Mouse (Mus musculus) hindbrain, postnatal 0 days (tissue): ENCODE measurements around the gene Ifrd2. TPM values are rescaled to one million over a fixed set of nuclear protein-coding genes. Genes with fewer than 3 reads are reported as not detected.
A peak's percentile ranks its signal among the peaks of the same experiment; 100 is the strongest.

Source experiments
- ATAC-seq: fragments of 200-750 bp; cut with Nextera tagmentation; 2 replicates; pipeline ENCODE4 v1.8.0; 2017; ENCODE audit warnings: mild to moderate bottlenecking, moderate TSS enrichment, moderate library complexity
- DNase-seq: peaks from one replicate; pipeline ENCODE4 v3.0.0-alpha.2; 2015; ENCODE audit warnings: low spot score
- H3K27ac ChIP-seq: fragments of 300-500 bp; sonication (generic); 2 replicates; pipeline ENCODE4 v1.5.1; 2014; ENCODE audit warnings: mild to moderate bottlenecking
- H3K27me3 ChIP-seq: fragments of 300-500 bp; sonication (generic); 2 replicates; pipeline ENCODE4 v1.6.1; 2014; ENCODE audit warnings: low read length, mixed read lengths; ENCODE audit not compliant: insufficient read depth
- H3K36me3 ChIP-seq: fragments of 300-500 bp; sonication (generic); 2 replicates; pipeline ENCODE4 v1.6.1; 2014; ENCODE audit warnings: low read length, mixed read lengths; ENCODE audit not compliant: insufficient read depth
- H3K4me1 ChIP-seq: fragments of 300-500 bp; sonication (generic); 2 replicates; pipeline ENCODE4 v1.6.1; 2014; ENCODE audit warnings: antibody characterized with exemption, low read length, mixed read lengths; ENCODE audit not compliant: insufficient read depth
- H3K4me2 ChIP-seq: fragments of 300-500 bp; sonication (generic); 2 replicates; pipeline ENCODE4 v1.6.1; 2014; ENCODE audit warnings: low read depth, mild to moderate bottlenecking, low read length, moderate library complexity, mixed read lengths
- H3K4me3 ChIP-seq: fragments of 300-500 bp; sonication (generic); 2 replicates; pipeline ENCODE4 v1.5.1; 2014; ENCODE audit warnings: low read length
- H3K9ac ChIP-seq: fragments of 300-500 bp; sonication (generic); replicated peaks from 2 replicates; pipeline ENCODE4 v1.6.1; 2014; ENCODE audit warnings: mild to moderate bottlenecking, low read length, moderate library complexity, mixed read lengths
- H3K9me3 ChIP-seq: fragments of 300-500 bp; sonication (generic); 2 replicates; pipeline ENCODE4 v1.6.1; 2016; ENCODE audit warnings: low read length, mixed read lengths
- CTCF ChIP-seq: IDR thresholded peaks from 2 replicates; pipeline ENCODE4 v1.5.1; 2016; ENCODE audit warnings: antibody characterized with exemption, control low read depth, low read depth
- WGBS: fragments of 180-500 bp; shearing (Covaris S2); extraction: QIAGEN DNeasy Blood & Tissue Kit; methylation state at CpG from one replicate; pipeline ENCODE4 v1.1.7; 2014; 5-methylcytosine and 5-hydroxymethylcytosine counted together
- polyA plus RNA-seq: library from polyadenylated mRNA; unstranded; fragments of >200 nt; fragmentation: Nextera tagmentation; extraction: Ambion mirVana; gene quantifications from 2 replicates; pipeline ENCODE4 v1.2.1, GENCODE M21; 2015
- total RNA-seq: library from RNA; depleted of rRNA; stranded (reverse); fragments of >200 nt; gene quantifications from 2 replicates; pipeline ENCODE4 v1.2.3, GENCODE M21; 2014

The Ifrd2 gene
- total and polyA plus RNA-seq, 2 experiments from 2014 or later, result 7.6 to 9.3 TPM

DNA sequence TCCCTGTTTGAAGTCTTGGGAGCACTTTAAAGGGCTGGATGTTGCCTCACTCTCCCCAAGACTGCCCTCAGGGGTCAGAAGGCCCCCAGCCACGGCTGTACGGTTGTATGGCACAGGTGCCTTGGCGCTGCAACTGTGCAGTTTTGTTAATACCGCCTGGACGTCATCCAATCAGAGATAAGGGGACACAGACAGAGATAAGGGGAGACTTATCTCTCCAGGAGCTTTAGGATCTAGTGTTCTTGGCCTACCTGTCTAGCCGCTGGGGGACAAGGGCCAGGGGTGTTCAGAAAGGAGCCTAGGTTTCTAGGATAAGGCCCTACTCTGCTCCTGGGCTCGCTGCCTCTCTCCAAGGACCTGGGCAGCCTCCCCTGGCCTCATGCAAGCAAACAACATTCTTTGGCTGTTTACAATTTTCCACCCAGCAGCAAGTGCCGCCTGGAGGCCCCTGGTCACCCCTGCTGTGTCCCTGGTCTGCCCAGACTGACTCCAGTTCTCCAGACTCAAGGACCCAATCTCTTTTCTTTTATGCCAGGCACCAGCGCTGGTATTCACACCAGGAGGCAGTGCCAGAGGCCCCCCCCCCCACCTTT is 20.3 kb downstream of the Ifrd2 start:
- 0 out of 2 replicates have a peak overlapping the region, but pooled peaks have one; percentile 21 for H3K9ac ChIP-seq
- ATAC-seq (no peak), DNase-seq (no peak)
- no peaks in the 10 kb centered on the region for H3K36me3 ChIP-seq
- peak overlapping the region; percentile 11; the same call in 1 of the 2 replicates for H3K27ac ChIP-seq
- no peak overlapping the region for H3K4me2 ChIP-seq
- H3K4me1 ChIP-seq, result peaks cover 21% of the 10 kb centered on the region
- no peaks in the 10 kb centered on the region for H3K27me3 ChIP-seq
- no peak for TF ChIP-seq CTCF
- H3K4me3 ChIP-seq, result no peak overlapping the region
- WGBS, result 57% methylated on average over 9 of the region's 9 CpGs
- H3K9me3 ChIP-seq, result no peaks in the 10 kb centered on the region

DNA sequence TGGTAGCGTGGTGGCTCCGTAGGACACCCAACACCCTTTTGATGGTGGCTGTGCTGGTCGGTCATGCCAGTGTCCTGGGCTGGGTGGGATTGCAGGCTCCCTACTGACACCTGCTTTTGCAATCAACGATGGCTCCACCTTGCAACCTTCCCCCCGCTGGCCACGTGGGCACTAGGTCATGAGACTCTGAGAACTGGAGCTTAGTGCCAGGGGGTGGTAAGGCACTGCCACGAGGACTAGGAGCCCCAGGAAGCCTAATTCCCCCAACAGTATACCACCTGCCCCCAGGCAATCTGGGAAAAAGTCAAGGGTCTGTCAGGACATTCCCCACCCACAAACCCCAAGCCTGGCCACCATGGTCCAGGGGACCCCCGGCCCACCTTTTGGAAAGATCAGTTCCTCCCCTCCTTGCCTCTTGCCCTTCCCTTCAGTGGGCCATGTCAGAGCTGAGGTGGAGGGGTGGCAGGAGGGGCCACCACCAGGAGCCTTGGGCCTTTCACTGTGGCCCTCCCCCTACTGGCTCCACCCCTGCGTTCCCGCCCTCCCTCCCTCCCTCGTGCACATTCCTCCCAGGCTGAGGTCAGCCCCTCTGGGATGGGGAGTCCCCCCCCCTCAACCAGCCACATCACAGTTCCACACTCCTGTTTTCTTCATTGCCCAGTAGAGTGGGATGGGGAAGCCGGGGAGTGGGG is 21.4 kb downstream of the Ifrd2 start, which contains the start of gene Sema3b:
TSS of gene Sema3b (minus strand) at position 489 of the 692 bp plus-strand sequence.
- 42% methylated on average over 12 of the region's 12 CpGs for WGBS
- ATAC-seq, result no peak
- TF ChIP-seq CTCF, result no peak
- H3K9me3 ChIP-seq, result no peaks in the 10 kb centered on the region
- H3K4me3 ChIP-seq, result no peak within 1 kb of the TSS
- H3K27me3 ChIP-seq, result no peaks in the 10 kb centered on the region
- H3K9ac ChIP-seq, result 0 out of 2 replicates have a peak within 1 kb of the TSS, but pooled peaks have one; percentile 17
- no peak within 1 kb of the TSS for H3K4me2 ChIP-seq
- peaks cover 21% of the 10 kb centered on the region for H3K4me1 ChIP-seq
- DNase-seq, result no peak
- no peaks in the 10 kb centered on the region for H3K36me3 ChIP-seq
- H3K27ac ChIP-seq, result 0 out of 2 replicates have a peak within 1 kb of the TSS, but pooled peaks have one; percentile 11

DNA sequence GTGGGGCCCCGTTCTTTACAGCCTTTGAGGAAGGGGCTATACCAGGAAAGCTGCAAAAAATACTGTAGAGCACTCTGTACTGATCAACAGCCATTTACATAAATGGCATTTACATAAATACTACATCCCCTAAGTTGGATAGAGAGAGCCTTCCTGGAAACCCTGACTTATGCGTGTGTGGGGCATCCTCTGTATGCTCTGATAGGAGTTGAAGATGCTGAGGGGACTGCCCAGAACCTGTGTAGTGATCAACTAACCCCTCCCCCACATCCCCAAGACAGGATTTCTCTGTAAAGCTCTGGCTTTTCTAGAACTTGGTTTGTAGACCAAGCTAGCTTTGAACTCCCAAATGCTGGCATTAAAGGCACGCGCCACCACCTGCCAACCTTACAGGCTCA is 22.0 kb downstream of the Ifrd2 start:
- no peak overlapping the region for H3K27ac ChIP-seq
- H3K4me1 ChIP-seq, result peaks cover 21% of the 10 kb centered on the region

DNA sequence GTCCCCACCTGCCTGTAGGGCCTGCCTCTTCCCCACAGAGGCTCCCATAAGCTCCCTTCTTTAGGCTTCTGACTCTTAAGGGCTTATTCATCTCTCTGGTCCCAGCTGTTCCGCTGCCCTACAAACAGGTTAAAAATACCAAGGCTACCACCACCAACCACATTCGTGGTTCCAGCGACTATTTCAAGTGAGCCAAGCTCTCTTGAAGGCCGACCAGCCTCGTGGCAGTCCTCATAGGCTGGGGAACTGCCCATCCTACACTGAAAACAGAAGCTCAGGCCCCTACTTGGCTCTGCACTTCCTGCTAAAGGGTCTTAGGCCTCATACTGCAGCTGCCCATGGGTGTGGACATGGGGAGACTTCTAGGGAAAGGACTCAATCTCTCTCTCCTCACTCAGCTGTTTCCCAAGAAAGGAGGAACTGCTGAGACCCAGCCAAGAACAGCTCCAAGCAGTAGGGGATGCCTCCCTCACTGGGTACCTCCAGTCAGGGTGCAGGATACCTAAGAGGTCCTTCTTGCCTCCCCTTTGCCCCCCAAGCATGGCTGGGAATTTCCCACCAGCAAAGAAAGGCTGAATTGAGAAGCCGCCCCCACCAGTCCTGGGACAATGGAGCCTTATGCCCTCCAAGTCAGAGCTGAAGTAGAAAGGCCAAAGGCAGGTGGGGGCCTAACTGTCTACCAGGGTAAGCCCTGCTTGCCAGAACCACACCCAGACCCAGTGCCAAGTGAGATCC is 24.2 kb downstream of the Ifrd2 start:
- ATAC-seq (no peak), DNase-seq (no peak)
- Histone ChIP-seq H3K4me1 (peaks cover 18% of the 10 kb centered on the region), H3K36me3 (peaks cover 16% of the 10 kb centered on the region), H3K4me3 (no peak overlapping the region), H3K27me3 (no peaks in the 10 kb centered on the region), H3K9me3 (no peaks in the 10 kb centered on the region), H3K9ac (peak overlapping the region; percentile 58), H3K27ac (peak overlapping the region; percentile 98), H3K4me2 (peak overlapping the region; percentile 56)
- TF ChIP-seq CTCF, result no peak
- 65% methylated on average over 6 of the region's 6 CpGs for WGBS

More for the DNA sequence above, 22.0 kb downstream of the Ifrd2 start:
- ATAC-seq (no peak), DNase-seq (no peak)
- H3K4me2 ChIP-seq, result no peak overlapping the region
- H3K4me3 ChIP-seq, result no peak overlapping the region
- H3K27me3 ChIP-seq, result no peaks in the 10 kb centered on the region
- no peak for TF ChIP-seq CTCF
- H3K36me3 ChIP-seq, result no peaks in the 10 kb centered on the region
- 67% methylated on average over 4 of the region's 4 CpGs for whole genome bisulfite sequencing
- H3K9ac ChIP-seq, result no peak overlapping the region
- no peaks in the 10 kb centered on the region for H3K9me3 ChIP-seq

DNA sequence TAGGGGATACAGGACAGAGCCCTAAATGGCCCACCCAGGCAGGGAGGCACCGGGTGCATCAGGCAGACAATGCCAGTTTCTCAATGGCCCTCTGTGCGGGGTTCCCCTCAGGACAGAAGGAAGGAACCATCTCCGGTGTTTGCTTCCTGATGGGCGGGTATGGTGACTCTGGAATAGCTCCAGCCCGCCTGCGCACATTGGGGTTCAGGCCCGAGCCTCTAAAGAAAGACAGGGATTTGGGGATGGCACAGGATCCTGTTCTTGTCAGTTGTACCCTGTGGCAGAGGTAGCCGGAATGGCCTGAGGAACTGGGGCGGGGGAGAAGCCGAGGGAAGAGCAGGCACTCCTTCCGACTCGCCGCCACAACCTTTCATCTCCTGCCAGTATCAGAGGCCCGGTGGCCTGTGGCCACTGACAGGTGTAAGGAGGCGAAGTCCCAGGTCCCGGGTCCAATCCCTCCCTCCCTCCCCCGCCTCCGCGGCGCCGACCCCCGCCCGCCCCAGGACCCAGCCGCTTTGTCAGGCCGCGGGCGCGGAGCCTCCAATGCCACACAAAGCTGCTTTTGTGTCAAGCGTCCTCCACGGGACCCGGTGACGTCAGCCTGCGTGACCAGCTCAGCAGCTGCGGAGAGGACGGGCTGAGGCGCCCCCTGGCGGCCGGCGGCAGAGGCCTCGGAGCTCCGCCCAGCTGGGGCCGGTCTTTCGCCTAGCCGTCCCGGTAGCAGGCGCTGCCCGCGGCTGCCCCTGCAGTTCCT is 24.9 kb downstream of the Ifrd2 start:
- Histone ChIP-seq H3K4me1 (peaks cover 18% of the 10 kb centered on the region), H3K4me3 (peak overlapping the region; percentile 26), H3K9me3 (no peaks in the 10 kb centered on the region), H3K27me3 (no peaks in the 10 kb centered on the region), H3K9ac (peak overlapping the region; percentile 58), H3K27ac (peak overlapping the region; percentile 98), H3K36me3 (peaks cover 16% of the 10 kb centered on the region), H3K4me2 (peak overlapping the region; percentile 56)
- WGBS, result 1% methylated on average over 46 of the region's 48 CpGs
- ATAC-seq, result peak; percentile 96
- peak; percentile 99 for DNase-seq
- peak; percentile 80 for TF ChIP-seq CTCF

DNA sequence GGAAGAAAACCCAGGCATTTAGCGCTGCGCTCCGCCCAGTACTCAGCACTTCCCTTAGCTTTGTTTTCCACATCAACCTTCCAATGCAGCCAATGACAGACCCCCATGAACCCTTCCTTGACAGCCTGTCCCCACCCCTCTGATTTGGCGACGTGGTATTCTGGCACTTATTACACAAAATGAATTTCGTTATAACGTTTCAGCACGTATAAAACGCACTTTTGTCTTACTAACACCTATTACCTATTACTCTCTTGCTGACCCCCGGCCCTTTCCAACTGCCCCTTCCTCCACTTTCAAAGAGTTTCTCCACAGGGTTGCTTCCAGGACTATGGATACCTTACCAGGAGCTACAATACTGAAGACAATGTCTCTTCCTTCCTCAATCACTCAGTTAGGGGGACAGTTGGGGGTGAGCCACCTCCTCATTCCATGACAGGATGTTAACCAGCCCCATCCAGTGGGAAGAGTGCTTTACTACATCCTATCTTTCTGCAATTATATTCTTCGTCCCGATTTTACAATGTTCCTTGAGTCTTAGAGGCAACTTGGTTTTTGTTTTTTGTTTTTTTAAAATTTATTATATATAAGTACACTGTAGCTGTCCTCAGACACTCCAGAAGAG is 25.6 kb downstream of the Ifrd2 start:
- peak overlapping the region; percentile 56 for H3K4me2 ChIP-seq
- peak overlapping the region; percentile 98 for H3K27ac ChIP-seq
- no peaks in the 10 kb centered on the region for H3K9me3 ChIP-seq
- H3K27me3 ChIP-seq, result no peaks in the 10 kb centered on the region
- 6% methylated on average over 12 of the region's 12 CpGs for WGBS
- H3K36me3 ChIP-seq, result peaks cover 20% of the 10 kb centered on the region
- TF ChIP-seq CTCF, result peak; percentile 54; the same call in 1 of the 2 replicates
- ATAC-seq, result no peak; the same call in 1 of the 2 replicates
- peak; percentile 64 for DNase-seq
- H3K9ac ChIP-seq, result no peak overlapping the region; the same call in 1 of the 2 replicates
- peak overlapping the region; percentile 26; the same call in 1 of the 2 replicates for H3K4me3 ChIP-seq
- peaks cover 13% of the 10 kb centered on the region for H3K4me1 ChIP-seq
